Mouse (Mus musculus): ENCODE data around the gene Ak4.
A peak's percentile ranks its signal among the peaks of the same experiment; 100 is the strongest.
"Not testable (repeated sequence)": the region's sequence is repeated elsewhere in the genome, so short reads cannot be mapped to it uniquely, and the experiment has no call there.

Ak4 gene

GRCm38 (mm10) chr4:101423571-101423970, 4.5 kb downstream of the Ak4 start:
- no peak for DNase-seq (ENCODE audit: low read depth)

DNA sequence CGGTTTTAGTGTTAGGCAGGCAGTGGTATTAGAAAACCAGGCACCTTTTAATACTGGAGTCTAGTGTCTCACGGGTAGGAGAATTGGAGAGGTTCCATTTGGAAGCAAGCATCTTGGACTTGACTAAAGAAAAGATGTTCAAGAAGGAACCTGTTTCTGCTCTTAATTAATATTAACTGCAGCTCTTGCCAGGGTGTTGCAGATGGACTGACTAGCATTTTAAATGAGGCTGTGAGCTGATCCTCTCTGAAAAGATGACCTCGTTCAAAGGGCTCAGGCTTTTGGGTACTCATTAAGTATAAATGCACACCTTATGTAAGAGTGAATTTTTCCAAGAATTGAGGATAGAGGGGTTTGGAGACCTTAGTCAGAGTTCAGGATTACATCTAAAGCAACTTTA, 5.4 kb downstream of the Ak4 start:
- no peak for DNase-seq (ENCODE audit: low read depth)

- no peak for DNase-seq (ENCODE audit: low read depth)
Measured at GRCm38 (mm10) chr4:101425119-101425518, 6.0 kb downstream of the Ak4 start.

GRCm38 (mm10) chr4:101425666-101426065, 6.6 kb downstream of the Ak4 start:
- DNase-seq (ENCODE audit: low read depth), result no peak

DNA sequence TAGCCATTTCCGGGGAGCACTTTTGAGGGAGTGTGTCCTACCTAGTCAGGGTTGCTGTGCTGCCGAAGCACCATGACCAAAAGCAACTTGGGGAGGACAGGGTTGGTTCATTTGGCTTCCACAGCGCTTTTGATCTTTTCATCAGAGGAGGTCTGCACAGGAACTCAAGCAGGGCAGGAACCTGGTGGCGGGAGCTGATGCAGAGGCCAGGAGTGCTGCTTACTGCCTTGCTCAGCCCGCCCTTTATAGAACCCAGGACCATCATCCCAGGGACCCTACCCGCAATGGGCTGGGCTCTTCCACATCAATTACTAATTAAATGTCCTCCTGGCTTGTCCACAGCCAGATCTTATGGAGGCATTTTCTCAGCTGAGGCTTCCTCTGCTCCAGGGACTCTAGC, 7.5 kb downstream of the Ak4 start:
- no peak for DNase-seq (ENCODE audit: low read depth)

- no peak for DNase-seq (ENCODE audit: low read depth)
Measured at GRCm38 (mm10) chr4:101427886-101428680, 9.0 kb downstream of the Ak4 start.

- no peak for DNase-seq (ENCODE audit: low read depth)
Measured at GRCm38 (mm10) chr4:101429073-101429472, 10.0 kb downstream of the Ak4 start.

DNA sequence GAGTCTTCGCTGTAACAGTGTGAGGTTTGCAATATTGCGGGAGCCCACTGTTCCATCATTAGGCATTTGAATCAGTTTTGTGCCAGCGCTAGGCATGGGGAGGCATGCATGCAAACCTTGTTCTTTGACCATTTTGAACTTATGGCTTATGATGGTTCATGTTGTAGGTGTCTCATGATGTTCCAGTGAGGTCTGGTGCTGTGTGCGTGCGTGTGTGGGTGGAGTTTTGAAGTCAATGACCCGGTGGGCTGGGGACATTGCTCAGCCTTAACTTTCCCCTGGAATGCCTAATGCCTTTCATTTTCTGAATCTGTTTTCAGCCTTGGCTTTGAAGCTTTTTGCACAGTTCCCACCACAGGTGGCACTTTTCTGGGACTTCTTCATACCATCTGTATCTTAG, 10.9 kb downstream of the Ak4 start:
- DNase-seq (ENCODE audit: low read depth), result no peak

DNA sequence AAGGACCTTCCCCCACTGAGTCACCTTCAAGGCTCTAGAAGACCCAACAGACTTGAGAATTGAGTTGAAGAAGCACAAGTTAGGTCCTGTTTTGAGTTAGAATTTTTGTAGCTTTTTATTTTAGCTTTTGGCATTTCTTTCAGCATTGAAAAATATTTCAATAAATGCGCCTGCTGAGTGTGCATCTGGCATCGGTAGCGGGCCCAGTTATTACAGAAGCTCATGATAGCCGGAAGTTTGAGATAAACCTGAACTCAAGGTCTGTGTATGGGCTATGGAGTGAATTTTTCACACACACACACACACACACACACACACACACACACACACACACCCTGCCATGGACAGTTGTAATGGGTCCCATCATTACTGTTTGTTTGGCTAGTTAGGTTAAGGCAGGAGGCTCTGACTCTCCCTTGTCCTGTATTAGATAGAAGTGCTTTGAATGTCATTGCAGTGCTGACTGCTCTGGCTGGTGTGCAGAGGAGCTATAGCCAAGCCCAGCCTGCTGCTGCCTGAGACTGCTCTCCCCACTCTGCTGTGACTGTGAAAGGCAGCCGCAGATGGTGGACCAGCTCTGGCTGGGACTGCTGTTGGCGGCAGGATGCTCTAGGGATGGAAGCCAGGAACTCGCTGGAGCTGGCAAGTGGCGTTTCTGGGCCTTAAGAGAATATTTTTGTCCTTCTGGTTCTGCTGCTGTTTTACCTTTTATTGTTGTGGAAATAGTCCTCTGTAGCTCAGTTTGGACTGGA, 17.9 kb downstream of the Ak4 start:
- DNase-seq (ENCODE audit: low read depth), result peak; percentile 27

DNA sequence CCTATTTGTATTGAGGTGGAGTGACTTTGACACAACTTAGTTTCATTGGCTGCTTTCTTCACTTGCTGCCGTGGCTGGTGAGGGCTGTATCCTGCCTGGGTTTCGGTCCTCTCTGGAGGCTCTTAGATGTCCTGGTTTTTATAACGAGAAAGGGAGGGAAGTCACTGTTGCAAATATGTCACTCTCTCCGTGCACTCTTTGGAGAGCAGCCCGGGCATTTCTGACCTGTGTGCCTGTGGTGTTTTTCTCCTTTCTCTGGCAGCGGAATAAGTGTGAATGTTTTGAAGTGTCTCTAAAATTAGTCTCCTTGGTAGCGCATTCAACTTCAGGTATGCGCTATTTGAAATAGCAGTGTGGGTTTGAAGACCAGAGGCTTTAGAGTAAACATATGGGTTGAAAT, 19.2 kb downstream of the Ak4 start:
- no peak for DNase-seq (ENCODE audit: low read depth)

GRCm38 (mm10) chr4:101439738-101440389, 20.8 kb downstream of the Ak4 start:
- DNase-seq (ENCODE audit: low read depth), result peak; percentile 16

GRCm38 (mm10) chr4:101442791-101443190, 23.7 kb downstream of the Ak4 start:
- DNase-seq (ENCODE audit: low read depth), result no peak

DNA sequence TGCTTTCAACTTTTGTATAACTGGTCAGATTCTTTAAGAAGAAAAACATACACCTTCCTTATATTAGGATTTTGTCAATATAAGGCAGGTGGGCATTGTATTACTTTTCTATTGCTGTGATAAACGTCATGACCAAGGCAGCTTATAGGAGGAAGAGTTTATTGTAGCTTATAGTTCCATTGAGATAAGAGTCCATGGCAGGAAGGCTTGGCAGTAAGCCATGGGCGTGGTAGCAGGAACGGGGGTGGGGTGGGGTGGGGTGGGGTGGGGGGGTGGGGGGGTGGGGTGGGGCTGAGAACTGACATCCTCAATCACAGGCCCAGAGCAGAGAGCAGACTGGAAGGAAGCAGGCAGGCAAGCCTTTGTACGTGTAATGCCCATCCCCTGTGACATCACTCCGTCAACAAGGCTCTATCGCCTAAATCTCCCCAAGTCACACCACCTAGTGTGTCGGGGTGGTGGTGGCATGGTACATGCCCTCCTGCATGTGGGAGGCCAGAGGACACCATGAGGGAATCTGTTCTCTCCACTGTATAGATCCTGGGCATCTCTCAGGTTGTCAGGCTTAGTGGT, 24.4 kb downstream of the Ak4 start:
- no peak for DNase-seq (ENCODE audit: low read depth)

- DNase-seq (ENCODE audit: low read depth), result no peak
Measured at GRCm38 (mm10) chr4:101445660-101446059, 26.6 kb downstream of the Ak4 start.

DNA sequence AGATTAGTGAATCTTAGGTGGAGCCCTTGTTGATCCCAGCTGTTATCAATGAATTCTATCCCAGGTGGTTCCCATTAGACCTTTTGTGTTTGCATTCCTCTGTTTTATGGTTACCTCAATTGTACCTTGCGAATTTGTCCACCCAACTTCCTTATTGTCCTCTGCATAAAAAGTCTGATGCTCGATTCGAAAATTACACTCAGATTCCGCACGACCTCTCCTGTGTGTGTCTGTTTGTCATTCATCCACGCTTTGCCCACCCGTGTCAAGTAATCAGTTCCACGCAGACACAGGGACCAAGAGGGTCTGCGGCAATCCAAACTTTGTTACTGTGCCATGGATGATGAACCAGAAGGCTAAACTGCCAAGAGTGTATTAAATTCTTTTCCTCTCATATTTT, 27.5 kb downstream of the Ak4 start:
- DNase-seq (ENCODE audit: low read depth), result not testable (repeated sequence)

GRCm38 (mm10) chr4:101448701-101449100, 29.6 kb downstream of the Ak4 start:
- no peak for DNase-seq (ENCODE audit: low read depth)

GRCm38 (mm10) chr4:101449344-101449743, 30.3 kb downstream of the Ak4 start:
- no peak for DNase-seq (ENCODE audit: low read depth)

GRCm38 (mm10) chr4:101450150-101450780, 31.2 kb downstream of the Ak4 start:
- no peak for DNase-seq (ENCODE audit: low read depth)

- DNase-seq (ENCODE audit: low read depth), result no peak
Measured at GRCm38 (mm10) chr4:101451089-101451488, 32.0 kb downstream of the Ak4 start.

- no peak for DNase-seq (ENCODE audit: low read depth)
Measured at GRCm38 (mm10) chr4:101452829-101453228, 33.8 kb downstream of the Ak4 start.

GRCm38 (mm10) chr4:101457176-101457575, 38.1 kb downstream of the Ak4 start:
- no peak for DNase-seq (ENCODE audit: low read depth)

DNA sequence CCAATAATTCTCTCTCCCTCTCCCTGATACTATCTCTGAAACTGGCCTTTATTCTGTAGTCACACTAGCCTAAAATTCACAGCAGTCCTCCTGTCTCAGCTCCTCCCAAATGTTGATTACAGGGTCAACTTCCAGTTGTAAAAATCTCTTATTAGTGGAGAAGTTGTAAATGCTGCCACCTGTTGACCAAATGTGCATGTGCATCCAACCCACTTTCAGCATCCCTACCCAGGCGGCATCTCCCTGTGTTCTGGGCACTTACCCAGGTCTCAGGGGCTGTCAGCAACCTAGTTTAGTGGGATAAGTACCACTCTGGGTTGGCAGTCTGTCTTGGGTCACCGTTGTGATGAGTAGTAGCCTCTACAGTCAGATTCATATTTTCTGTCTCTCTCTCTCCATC, 39.3 kb downstream of the Ak4 start:
- DNase-seq (ENCODE audit: low read depth), result peak; percentile 32

Measured in fibroblast of lung, adult 2 months (primary cell).